Mouse (Mus musculus): ENCODE data around the gene Olfr558. TPM values are rescaled to one million over a fixed set of nuclear protein-coding genes. Genes with fewer than 3 reads are reported as not detected.

Olfr558 gene
- 0.07 and 0.09 TPM in 2 replicates for polyA plus RNA-seq (2012; rRNA removed; ENCODE audit: low replicate concordance)

DNA sequence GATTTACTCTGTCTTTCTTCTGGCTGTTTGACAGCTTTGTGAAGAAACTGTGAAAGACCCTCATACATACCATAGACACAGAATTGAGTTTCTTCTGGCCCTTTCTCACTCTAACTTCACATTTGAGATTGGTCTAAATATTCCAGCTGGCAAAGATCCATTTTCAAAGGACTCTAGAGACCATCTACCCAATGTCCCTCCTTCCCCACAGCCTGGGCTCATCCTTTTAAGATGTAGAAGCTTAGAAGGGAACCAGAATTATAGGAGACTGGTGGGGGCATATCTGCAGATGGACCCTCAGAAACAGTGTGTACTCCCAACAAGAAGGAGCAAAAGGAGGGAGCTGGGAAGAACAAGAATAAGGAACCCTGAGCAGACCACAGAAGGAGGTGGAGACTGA, at the start of gene Olfr558:
Olfr558 (plus strand) TSS at position 301 of the 400 bp plus-strand sequence.

DNA sequence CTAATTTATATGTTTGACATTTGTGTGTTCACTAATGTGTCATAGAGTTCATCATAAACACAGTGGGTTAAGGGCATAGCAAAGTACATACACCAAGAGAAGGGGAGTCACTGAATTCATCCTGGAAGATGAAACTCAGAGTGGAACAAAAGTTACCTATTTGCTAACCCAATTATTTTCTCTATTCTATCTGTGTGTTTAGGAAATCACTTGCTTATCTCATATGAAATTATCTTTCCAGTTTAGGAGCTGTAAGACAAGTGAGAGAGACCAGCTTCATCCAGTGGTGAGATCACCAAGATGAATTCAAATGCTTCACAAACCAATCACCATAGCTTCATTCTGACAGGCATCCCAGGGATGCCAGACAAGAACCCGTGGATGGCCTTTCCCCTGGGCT, 43.5 kb upstream of the Olfr558 start, which contains the start of gene Olfr555:
Olfr555 (plus strand) TSS at position 301 of the 400 bp plus-strand sequence.

DNA sequence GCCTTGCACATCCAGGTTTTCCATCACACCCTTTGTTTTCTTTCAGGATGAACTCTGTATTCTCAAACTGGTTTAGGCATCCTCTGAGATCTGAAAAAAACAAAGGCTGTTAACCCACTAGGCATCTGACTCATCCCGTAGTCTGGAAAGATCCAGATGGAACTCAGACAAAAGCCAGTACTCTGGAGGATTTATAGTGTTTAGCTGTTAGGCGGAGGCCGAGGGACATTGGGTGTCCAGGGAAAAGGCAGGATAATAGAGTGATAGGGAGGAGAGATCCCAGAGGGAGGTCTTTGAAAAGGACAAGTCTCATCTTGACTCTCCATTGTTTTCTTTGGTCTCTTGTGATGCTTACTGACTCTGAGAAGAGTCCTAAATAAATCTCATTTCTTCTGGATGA, 37.4 kb upstream of the Olfr558 start, which contains the start of gene Olfr556:
Olfr556 (plus strand) TSS at position 301 of the 400 bp plus-strand sequence.

DNA sequence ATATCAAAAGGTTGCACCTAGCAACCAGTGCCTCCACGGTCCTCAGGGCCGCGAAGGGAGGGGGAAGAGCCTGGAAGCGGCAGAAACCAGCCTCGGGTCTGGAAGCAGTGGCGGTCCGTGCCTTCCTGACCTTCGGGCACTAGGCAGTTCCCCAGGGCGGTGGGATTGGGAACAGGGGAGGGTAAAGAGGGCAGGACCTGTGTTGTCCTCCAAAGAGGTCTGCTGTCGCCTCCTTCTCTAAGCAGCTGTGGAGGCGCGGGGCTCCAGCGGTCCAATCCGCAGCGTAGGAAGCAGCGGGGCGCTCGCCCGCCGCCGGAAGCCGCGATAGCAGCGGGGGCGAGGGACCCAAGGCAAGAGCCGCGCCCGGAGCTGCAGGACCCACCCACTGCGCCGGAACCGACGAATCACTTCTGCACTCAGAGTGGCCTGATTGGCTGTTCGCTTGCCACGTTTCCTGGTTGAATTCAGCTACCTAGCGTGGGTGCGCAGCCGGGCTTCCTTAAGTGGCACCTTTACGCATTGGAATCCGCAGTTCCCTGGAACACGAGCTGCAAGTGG, 15.0 kb upstream of the Olfr558 start, which contains the start of gene Trim68:
Trim68 (minus strand) TSS at position 384 of the 558 bp plus-strand sequence.

DNA sequence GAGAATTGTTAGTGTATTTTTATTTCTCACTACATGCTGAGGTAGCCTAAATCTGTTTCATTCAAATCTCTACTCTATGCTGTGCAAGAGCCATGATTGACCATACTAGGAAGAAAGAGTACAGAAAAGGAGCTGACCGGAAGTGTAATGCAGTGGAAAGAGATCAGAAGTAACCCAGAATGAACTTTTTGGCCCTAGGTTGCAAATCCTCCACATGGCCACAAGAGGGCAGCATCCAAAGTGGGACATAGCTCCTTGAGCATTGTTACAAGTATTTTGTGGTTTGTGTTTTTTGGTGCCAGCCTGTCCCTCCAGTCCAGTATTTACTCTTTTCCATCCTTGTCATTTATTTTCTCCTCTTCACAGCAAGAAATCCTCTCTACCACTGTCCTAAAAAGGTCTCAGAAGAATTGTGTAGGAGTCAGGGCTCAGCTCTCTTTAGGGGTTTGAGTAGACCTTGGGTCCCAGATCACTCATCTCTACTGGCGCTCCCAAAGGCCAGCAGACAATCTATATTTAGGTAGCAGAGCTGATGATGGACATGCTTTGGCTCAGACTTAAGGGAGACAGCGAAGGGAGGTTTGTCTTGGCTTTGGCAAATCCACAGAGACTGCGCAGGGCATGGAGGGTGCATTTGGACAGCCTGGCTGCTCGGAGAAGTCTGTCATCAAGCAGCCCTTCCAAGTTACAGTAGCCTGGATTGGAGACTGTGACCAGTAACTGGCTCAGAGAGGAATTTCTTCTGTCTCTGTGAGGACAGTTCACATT, 6.5 kb upstream of the Olfr558 start, which contains the start of gene Olfr557:
Olfr557 (plus strand) TSS at position 553 of the 768 bp plus-strand sequence.

DNA sequence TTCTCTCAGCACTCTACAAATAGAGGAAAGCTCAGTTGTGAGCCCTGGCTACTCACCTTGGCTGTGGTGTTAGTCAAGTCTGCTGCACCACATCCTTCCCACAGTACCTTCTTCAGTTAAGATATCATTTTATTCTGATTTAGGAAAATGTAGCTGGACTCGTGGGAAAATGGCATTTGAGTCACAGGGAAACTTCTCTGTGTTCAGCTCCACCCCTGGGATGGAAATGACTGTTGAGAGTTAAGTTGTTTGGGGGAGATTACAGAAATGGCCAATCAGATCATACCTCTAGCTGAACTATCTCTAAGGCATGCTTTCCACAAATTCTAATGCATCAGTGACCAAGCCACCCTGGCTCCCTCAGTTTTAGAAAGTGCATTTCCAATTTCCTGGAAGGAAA, 17.0 kb downstream of the Olfr558 start, which contains the start of gene Olfr33:
Olfr33 (minus strand) TSS at position 101 of the 400 bp plus-strand sequence.

DNA sequence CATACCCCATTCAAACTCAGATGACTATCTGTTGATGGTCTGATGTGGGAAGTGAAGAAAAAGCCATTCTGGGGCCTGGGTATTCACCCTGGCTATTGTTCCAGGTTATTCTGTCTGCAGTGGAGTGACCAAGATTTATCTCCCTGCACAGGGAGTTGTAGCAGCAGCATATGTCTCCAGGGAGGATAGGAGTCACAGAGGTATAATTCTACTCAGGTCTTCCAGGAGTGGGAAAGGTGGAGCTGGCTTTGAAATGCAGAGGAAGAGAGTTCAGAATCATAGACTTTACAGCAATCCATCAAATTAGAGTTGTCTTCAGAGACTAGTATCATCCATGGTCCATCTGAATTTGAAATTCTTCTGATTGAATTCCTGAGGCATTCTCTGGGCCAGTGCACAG, 25.4 kb downstream of the Olfr558 start, which contains the start of gene Olfr559:
Olfr559 (minus strand) TSS at position 101 of the 400 bp plus-strand sequence.

DNA sequence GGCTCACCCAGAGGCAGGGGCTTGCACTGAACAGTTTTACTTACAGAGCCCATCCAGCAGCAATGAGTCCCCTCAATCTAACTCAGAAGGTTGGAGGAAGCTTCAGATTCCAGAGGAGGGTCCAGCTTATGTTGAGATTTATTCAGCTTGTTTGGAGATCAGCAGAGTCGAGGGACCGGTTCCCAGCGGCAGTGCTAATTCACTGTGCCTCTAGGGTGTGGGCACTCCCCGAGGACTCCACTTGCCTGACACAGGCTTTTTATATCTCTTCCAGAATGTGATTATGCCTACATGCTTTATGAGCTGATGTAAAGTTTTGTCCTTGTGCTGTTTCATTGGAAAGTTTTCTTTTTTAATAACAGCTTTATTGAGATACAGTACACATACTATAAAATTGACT, 57.3 kb downstream of the Olfr558 start, which contains the start of the genes Olfr560 and Olfr78:
Olfr560 (minus strand) TSS at position 101 of the 400 bp plus-strand sequence.
Olfr78 (minus strand) TSS at position 206 of the 400 bp plus-strand sequence.

Other genes with a start within 250 kb of the Olfr558 start
- not detected in 2 replicates for gene Olfr543, start 220.5 kb upstream of the Olfr558 start, polyA plus RNA-seq (2012; rRNA removed; ENCODE audit: low replicate concordance)
- gene Olfr544, start 213.9 kb upstream of the Olfr558 start, polyA plus RNA-seq (2012; rRNA removed; ENCODE audit: low replicate concordance) = not detected in 2 replicates
- not detected in 2 replicates for gene Olfr545, start 202.6 kb upstream of the Olfr558 start, polyA plus RNA-seq (2012; rRNA removed; ENCODE audit: low replicate concordance)
- not detected in 2 replicates for gene Olfr547, start 167.5 kb upstream of the Olfr558 start, polyA plus RNA-seq (2012; rRNA removed; ENCODE audit: low replicate concordance)
- not detected in 2 replicates for gene Olfr548-ps1, start 161.3 kb upstream of the Olfr558 start, polyA plus RNA-seq (2012; rRNA removed; ENCODE audit: low replicate concordance)
- gene Olfr549, start 152.3 kb upstream of the Olfr558 start, polyA plus RNA-seq (2012; rRNA removed; ENCODE audit: low replicate concordance) = not detected in 2 replicates
- 1.1 and 1.4 TPM in 2 replicates for gene Trim21, start 136.7 kb upstream of the Olfr558 start, polyA plus RNA-seq (2012; rRNA removed; ENCODE audit: low replicate concordance)
- gene Olfr550, start 130.8 kb upstream of the Olfr558 start, polyA plus RNA-seq (2012; rRNA removed; ENCODE audit: low replicate concordance) = not detected in 2 replicates
- not detected in 2 replicates for gene Olfr551, start 110.3 kb upstream of the Olfr558 start, polyA plus RNA-seq (2012; rRNA removed; ENCODE audit: low replicate concordance)
- not detected in 2 replicates for gene Olfr552, start 104.4 kb upstream of the Olfr558 start, polyA plus RNA-seq (2012; rRNA removed; ENCODE audit: low replicate concordance)
- gene Olfr553, start 84.0 kb upstream of the Olfr558 start, polyA plus RNA-seq (2012; rRNA removed; ENCODE audit: low replicate concordance) = not detected in 2 replicates
- gene Olfr554, start 63.8 kb upstream of the Olfr558 start, polyA plus RNA-seq (2012; rRNA removed; ENCODE audit: low replicate concordance) = not detected in 2 replicates
- not detected in 2 replicates for gene Olfr555, start 43.4 kb upstream of the Olfr558 start, polyA plus RNA-seq (2012; rRNA removed; ENCODE audit: low replicate concordance)
- gene Olfr556, start 37.3 kb upstream of the Olfr558 start, polyA plus RNA-seq (2012; rRNA removed; ENCODE audit: low replicate concordance) = not detected in 2 replicates
- gene Trim68, start 14.9 kb upstream of the Olfr558 start, polyA plus RNA-seq (2012; rRNA removed; ENCODE audit: low replicate concordance) = 1.7 and 3.0 TPM in 2 replicates
- gene Olfr557, start 6.3 kb upstream of the Olfr558 start, polyA plus RNA-seq (2012; rRNA removed; ENCODE audit: low replicate concordance) = not detected in 2 replicates
- gene Olfr33, start 16.9 kb downstream of the Olfr558 start, polyA plus RNA-seq (2012; rRNA removed; ENCODE audit: low replicate concordance) = not detected in 2 replicates
- gene Olfr559, start 25.3 kb downstream of the Olfr558 start, polyA plus RNA-seq (2012; rRNA removed; ENCODE audit: low replicate concordance) = not detected in 2 replicates
- gene Olfr560, start 57.2 kb downstream of the Olfr558 start, polyA plus RNA-seq (2012; rRNA removed; ENCODE audit: low replicate concordance) = not detected in 2 replicates
- 0.24 and 0.67 TPM in 2 replicates for gene Olfr78, start 57.3 kb downstream of the Olfr558 start, polyA plus RNA-seq (2012; rRNA removed; ENCODE audit: low replicate concordance)
- gene Olfr561, start 69.0 kb downstream of the Olfr558 start, polyA plus RNA-seq (2012; rRNA removed; ENCODE audit: low replicate concordance) = not detected in 2 replicates
- not detected in 2 replicates for gene Olfr564, start 101.3 kb downstream of the Olfr558 start, polyA plus RNA-seq (2012; rRNA removed; ENCODE audit: low replicate concordance)
- not detected in 2 replicates for gene Olfr566, start 156.6 kb downstream of the Olfr558 start, polyA plus RNA-seq (2012; rRNA removed; ENCODE audit: low replicate concordance)
- gene Olfr568, start 174.9 kb downstream of the Olfr558 start, polyA plus RNA-seq (2012; rRNA removed; ENCODE audit: low replicate concordance) = not detected in 2 replicates
- gene Olfr569, start 188.7 kb downstream of the Olfr558 start, polyA plus RNA-seq (2012; rRNA removed; ENCODE audit: low replicate concordance) = not detected in 2 replicates
- not detected in 2 replicates for gene Olfr570, start 192.4 kb downstream of the Olfr558 start, polyA plus RNA-seq (2012; rRNA removed; ENCODE audit: low replicate concordance)
- not detected in 2 replicates for gene Olfr571, start 215.3 kb downstream of the Olfr558 start, polyA plus RNA-seq (2012; rRNA removed; ENCODE audit: low replicate concordance)
- gene Olfr572, start 222.2 kb downstream of the Olfr558 start, polyA plus RNA-seq (2012; rRNA removed; ENCODE audit: low replicate concordance) = not detected in 2 replicates
- not detected in 2 replicates for gene Olfr573-ps1, start 240.4 kb downstream of the Olfr558 start, polyA plus RNA-seq (2012; rRNA removed; ENCODE audit: low replicate concordance)
- gene Olfr574, start 246.3 kb downstream of the Olfr558 start, polyA plus RNA-seq (2012; rRNA removed; ENCODE audit: low replicate concordance) = not detected in 2 replicates

Measured in duodenum, adult 2 months (tissue).